Mouse (Mus musculus): ENCODE measurements around the gene Atic. TPM values are rescaled to one million over a fixed set of nuclear protein-coding genes. Genes with fewer than 3 reads are reported as not detected.
A peak's percentile ranks its signal among the peaks of the same experiment; 100 is the strongest.

Atic gene
- polyA plus RNA-seq (2014; fragmentation: Nextera tagmentation; extraction: Ambion mirVana), result 41.4 and 43.0 TPM in 2 replicates

DNA sequence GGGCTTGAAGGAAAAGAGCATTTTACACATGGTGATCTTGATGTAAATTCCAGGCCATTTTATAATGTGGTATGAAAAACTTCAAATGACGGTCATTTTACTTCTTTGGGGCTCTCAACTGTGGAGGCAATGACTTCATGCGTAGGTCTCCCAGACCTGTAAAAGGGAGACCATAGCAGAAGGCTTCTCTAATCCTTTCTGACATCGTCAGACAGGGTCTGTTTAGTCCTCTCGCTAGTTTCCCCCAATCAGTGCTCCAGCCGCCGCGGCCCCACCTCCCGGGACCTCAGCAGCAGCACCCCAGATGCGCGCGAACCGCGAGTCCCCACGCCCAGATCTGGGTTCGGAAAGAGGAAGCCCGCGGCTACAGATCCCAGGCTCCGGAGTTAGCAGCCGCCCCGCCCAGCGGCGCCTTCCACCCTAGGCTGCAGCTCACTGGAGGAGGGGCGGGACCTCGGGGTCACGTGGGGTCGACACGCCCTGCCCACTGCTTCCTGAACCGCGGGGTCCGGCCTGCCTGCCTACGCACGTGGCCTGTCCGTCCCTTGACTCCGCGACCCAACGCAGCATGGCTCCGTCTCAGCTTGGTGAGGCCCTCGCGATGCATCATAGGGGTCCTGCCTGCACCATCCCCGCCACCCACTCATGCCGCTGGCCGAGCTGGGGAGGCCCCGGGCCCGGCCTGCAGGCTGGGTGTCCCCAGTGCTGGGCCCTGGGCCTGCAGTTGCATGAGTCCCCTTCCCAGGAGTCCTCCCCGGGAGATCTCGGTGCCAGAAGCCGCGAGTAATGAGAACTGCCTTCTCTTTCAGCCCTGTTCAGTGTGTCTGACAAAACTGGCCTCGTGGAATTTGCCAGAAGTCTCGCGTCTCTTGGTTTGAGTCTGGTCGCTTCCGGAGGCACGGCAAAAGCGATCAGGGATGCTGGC, at the start of gene Atic:
TSS of gene Atic (plus strand) at position 463 of the 925 bp plus-strand sequence.
- Histone ChIP-seq H3K9ac (ENCODE audit: low read length) (peak within 1 kb of the TSS; percentile 76), H3K4me2 (ENCODE audit: low read length) (peak within 1 kb of the TSS; percentile 91), H3K4me1 (ENCODE audit: control insufficient read depth, insufficient read depth, low read length) (peaks cover 7% of the 10 kb centered on the region; the same call in 1 of the 2 replicates), H3K9me3 (replicated peaks; ENCODE audit: control insufficient read depth, low read length) (no peaks in the 10 kb centered on the region; the same call in 1 of the 2 replicates), H3K36me3 (ENCODE audit: control insufficient read depth, insufficient read depth, low read length) (peaks cover 15% of the 10 kb centered on the region; the same call in 1 of the 2 replicates), H3K27ac (ENCODE audit: low read depth, low read length) (peak within 1 kb of the TSS; percentile 44; the same call in 1 of the 2 replicates), H3K4me3 (ENCODE audit: low read depth, low read length) (peak within 1 kb of the TSS; percentile 55), H3K27me3 (replicated peaks; ENCODE audit: control insufficient read depth, insufficient read depth, low read length) (no peaks in the 10 kb centered on the region)
- ATAC-seq (peak; percentile 99), DNase-seq (ENCODE audit: low spot score) (peak; percentile 91)
- under 1% methylated on average over 52 of the region's 55 CpGs for WGBS

DNA sequence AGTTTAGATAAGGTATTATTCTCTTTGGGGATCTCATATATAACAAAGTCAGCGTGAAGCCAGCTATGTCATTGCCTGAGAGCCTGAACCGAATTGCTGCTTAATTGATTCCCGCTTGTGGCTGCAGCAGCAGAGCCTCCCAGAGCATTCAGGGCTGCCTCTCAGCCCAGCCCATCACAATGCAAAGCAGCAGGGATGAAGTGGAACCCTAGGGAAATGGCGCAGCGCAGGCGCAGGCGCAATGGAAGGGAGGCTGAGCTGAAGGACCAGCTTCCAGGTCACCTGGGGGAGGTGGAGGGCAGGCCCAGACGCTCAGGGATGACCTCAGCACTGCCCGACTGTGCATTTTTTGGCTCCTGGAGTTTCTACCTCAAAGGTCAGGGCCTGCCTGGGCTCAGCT, 49.7 kb upstream of the Atic start:
- no peak overlapping the region for H3K27ac ChIP-seq (ENCODE audit: low read depth, low read length)
- H3K4me1 ChIP-seq (ENCODE audit: control insufficient read depth, insufficient read depth, low read length), result peaks cover 4% of the 10 kb centered on the region; the same call in 1 of the 2 replicates
- no peak overlapping the region for H3K9ac ChIP-seq (ENCODE audit: low read length)
- WGBS, result 4% methylated on average over 9 of the region's 9 CpGs
- no peak overlapping the region for H3K4me3 ChIP-seq (ENCODE audit: low read depth, low read length)
- DNase-seq (ENCODE audit: low spot score) (peak; percentile 64), ATAC-seq (peak; percentile 81)
- no peaks in the 10 kb centered on the region for H3K27me3 ChIP-seq (replicated peaks; ENCODE audit: control insufficient read depth, insufficient read depth, low read length)
- no peaks in the 10 kb centered on the region for H3K36me3 ChIP-seq (ENCODE audit: control insufficient read depth, insufficient read depth, low read length)
- H3K9me3 ChIP-seq (replicated peaks; ENCODE audit: control insufficient read depth, low read length), result no peaks in the 10 kb centered on the region
- H3K4me2 ChIP-seq (ENCODE audit: low read length), result peak overlapping the region; percentile 12; the same call in 1 of the 2 replicates

DNA sequence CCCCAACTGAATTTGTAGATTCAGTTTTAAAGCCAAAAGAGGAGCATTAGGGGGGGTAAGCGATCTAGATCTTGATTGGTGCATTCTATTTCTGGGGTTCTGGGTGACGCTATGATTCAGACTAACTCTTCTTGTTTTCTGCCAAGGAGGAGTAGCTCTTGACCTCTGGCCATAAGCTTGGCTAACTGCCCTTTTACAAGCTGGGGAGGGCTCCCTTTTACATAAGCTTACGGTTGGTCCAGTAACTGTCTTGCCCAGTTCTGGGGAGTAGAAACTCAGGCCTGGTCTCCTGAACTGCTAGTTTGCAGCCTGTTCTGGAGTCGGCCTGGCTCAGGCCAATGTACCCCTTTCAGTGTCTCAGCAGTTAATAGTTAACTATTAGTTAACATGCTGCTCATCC, 41.9 kb upstream of the Atic start:
- Histone ChIP-seq H3K4me2 (ENCODE audit: low read length) (no peak overlapping the region), H3K9ac (ENCODE audit: low read length) (no peak overlapping the region), H3K4me1 (ENCODE audit: control insufficient read depth, insufficient read depth, low read length) (no peaks in the 10 kb centered on the region), H3K9me3 (replicated peaks; ENCODE audit: control insufficient read depth, low read length) (no peaks in the 10 kb centered on the region), H3K4me3 (ENCODE audit: low read depth, low read length) (no peak overlapping the region), H3K36me3 (ENCODE audit: control insufficient read depth, insufficient read depth, low read length) (no peaks in the 10 kb centered on the region), H3K27ac (ENCODE audit: low read depth, low read length) (no peak overlapping the region), H3K27me3 (replicated peaks; ENCODE audit: control insufficient read depth, insufficient read depth, low read length) (no peaks in the 10 kb centered on the region)
- 88% methylated on average over 4 of the region's 4 CpGs for WGBS
- DNase-seq (ENCODE audit: low spot score) (no peak), ATAC-seq (no peak)

DNA sequence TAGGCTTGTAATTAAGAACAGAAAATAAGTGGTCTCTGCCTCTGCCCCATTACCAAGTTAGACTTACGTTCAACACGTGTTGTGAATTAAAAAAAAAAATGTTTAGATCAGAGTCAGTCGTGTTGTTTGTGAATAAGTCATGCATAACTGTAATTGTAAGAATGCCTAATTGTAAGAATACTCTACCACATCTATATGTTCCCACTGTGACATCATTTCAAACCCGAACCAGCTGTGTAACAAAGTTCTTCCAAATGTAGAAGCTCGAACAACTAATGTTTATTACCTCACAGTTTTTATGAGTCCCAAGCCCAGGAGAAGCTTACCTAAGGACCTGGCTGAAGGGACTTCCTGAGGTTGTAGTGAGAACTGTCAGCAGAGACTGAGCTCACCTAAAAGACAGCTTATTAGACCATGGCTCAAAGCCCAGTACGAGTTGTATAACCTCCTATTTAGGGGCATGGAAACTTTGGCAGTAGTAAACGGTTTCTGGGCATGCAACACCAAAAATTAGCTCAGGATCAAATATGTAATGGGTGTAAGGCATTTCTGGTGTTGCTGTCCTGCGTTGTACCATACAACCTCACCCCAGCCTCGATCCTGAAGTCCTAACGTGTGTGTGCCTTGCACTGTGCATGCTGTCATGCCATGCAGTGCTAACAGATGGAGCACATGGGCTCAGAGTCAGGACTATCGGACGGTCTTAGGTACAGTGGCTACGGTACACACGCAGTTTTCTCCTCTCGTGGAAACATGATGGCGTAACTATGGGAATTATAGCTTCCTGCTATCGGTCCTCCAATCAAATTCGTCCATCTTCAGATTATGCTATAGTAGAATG, 27.9 kb upstream of the Atic start:
- no peak overlapping the region for H3K4me3 ChIP-seq (ENCODE audit: low read depth, low read length)
- DNase-seq (ENCODE audit: low spot score), result no peak
- no peaks in the 10 kb centered on the region for H3K9me3 ChIP-seq (replicated peaks; ENCODE audit: control insufficient read depth, low read length)
- no peak overlapping the region for H3K4me2 ChIP-seq (ENCODE audit: low read length)
- ATAC-seq, result no peak
- no peak overlapping the region for H3K9ac ChIP-seq (ENCODE audit: low read length)
- no peaks in the 10 kb centered on the region for H3K4me1 ChIP-seq (ENCODE audit: control insufficient read depth, insufficient read depth, low read length)
- no peak overlapping the region for H3K27ac ChIP-seq (ENCODE audit: low read depth, low read length)
- H3K27me3 ChIP-seq (replicated peaks; ENCODE audit: control insufficient read depth, insufficient read depth, low read length), result no peaks in the 10 kb centered on the region
- WGBS, result 84% methylated on average over 18 of the region's 18 CpGs
- H3K36me3 ChIP-seq (ENCODE audit: control insufficient read depth, insufficient read depth, low read length), result no peaks in the 10 kb centered on the region

DNA sequence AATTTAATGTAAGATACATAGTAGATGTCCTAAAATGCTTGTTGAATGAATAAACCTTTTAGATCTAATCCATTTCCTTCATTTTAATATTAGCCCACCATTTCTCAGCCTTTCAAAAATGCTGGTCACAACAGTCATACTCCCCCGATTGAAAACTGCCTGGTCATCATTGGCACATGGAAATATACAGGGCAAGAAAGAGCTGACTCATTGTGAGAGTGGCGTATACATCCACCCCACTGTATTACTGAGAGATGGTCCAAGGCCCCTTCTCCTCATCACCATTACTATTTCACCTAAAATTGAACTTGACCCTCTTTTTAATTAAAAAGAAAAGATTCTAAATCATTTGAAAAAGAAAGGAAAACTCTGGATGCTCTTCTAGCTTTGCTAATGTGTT, 26.2 kb upstream of the Atic start:
- Histone ChIP-seq H3K36me3 (ENCODE audit: control insufficient read depth, insufficient read depth, low read length) (no peaks in the 10 kb centered on the region), H3K4me2 (ENCODE audit: low read length) (no peak overlapping the region), H3K27me3 (replicated peaks; ENCODE audit: control insufficient read depth, insufficient read depth, low read length) (no peaks in the 10 kb centered on the region), H3K9me3 (replicated peaks; ENCODE audit: control insufficient read depth, low read length) (no peaks in the 10 kb centered on the region), H3K9ac (ENCODE audit: low read length) (no peak overlapping the region), H3K27ac (ENCODE audit: low read depth, low read length) (no peak overlapping the region), H3K4me3 (ENCODE audit: low read depth, low read length) (no peak overlapping the region), H3K4me1 (ENCODE audit: control insufficient read depth, insufficient read depth, low read length) (no peaks in the 10 kb centered on the region)
- no peak for DNase-seq (ENCODE audit: low spot score)
- no peak for ATAC-seq
- WGBS, result 79% methylated on average over 2 of the region's 2 CpGs

DNA sequence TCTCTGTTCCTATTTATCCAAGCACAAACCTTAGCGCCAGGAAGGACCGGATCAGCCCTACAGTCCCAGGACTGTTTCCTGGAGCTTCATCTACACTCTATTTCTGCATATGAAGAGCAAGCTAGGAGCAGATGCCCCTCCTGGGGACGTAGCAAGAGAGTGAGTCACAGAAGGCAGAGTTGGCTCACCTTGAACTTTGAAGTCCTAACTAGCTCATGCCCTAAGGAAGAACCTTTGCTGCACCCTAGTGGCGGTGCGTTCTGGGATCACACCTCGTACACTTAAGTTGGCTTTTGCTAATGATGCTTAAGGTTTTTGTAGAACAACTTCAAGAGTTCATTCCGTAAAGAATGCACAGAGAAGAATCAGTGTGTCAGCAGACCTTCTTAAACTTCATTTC, 25.3 kb upstream of the Atic start:
- no peak overlapping the region for H3K27ac ChIP-seq (ENCODE audit: low read depth, low read length)
- no peak overlapping the region for H3K4me2 ChIP-seq (ENCODE audit: low read length)
- no peak overlapping the region for H3K9ac ChIP-seq (ENCODE audit: low read length)
- peak; percentile 53 for DNase-seq (ENCODE audit: low spot score)
- H3K4me1 ChIP-seq (ENCODE audit: control insufficient read depth, insufficient read depth, low read length), result no peaks in the 10 kb centered on the region
- ATAC-seq, result no peak
- H3K27me3 ChIP-seq (replicated peaks; ENCODE audit: control insufficient read depth, insufficient read depth, low read length), result no peaks in the 10 kb centered on the region
- no peaks in the 10 kb centered on the region for H3K9me3 ChIP-seq (replicated peaks; ENCODE audit: control insufficient read depth, low read length)
- 20% methylated on average over 7 of the region's 7 CpGs for WGBS
- H3K4me3 ChIP-seq (ENCODE audit: low read depth, low read length), result no peak overlapping the region
- H3K36me3 ChIP-seq (ENCODE audit: control insufficient read depth, insufficient read depth, low read length), result no peaks in the 10 kb centered on the region

DNA sequence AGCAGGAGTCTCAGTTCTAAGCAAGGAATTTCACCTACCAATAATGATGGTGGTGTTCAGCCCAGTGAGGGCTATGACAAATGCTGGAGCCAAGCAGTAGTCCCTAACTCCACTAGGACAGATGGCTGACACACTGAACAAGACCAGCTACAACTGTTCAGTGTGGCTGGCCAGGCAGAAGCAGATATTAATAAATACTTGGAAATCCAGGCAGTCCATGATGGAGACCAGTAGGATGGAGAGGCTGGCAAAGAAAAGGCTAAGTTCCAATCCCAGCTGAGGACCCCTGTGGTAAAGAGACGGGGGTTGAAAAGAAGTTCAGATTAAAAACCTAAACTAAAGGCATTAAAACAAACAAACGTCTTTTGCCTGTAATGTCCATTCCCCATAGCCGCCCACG, 17.3 kb upstream of the Atic start:
- no peak for ATAC-seq
- H3K4me1 ChIP-seq (ENCODE audit: control insufficient read depth, insufficient read depth, low read length), result no peaks in the 10 kb centered on the region
- 92% methylated on average over 4 of the region's 4 CpGs for WGBS
- no peak overlapping the region for H3K27ac ChIP-seq (ENCODE audit: low read depth, low read length)
- DNase-seq (ENCODE audit: low spot score), result no peak
- no peak overlapping the region for H3K9ac ChIP-seq (ENCODE audit: low read length)
- H3K4me2 ChIP-seq (ENCODE audit: low read length), result no peak overlapping the region
- no peak overlapping the region for H3K4me3 ChIP-seq (ENCODE audit: low read depth, low read length)
- H3K27me3 ChIP-seq (replicated peaks; ENCODE audit: control insufficient read depth, insufficient read depth, low read length), result no peaks in the 10 kb centered on the region
- H3K9me3 ChIP-seq (replicated peaks; ENCODE audit: control insufficient read depth, low read length), result no peaks in the 10 kb centered on the region
- H3K36me3 ChIP-seq (ENCODE audit: control insufficient read depth, insufficient read depth, low read length), result no peaks in the 10 kb centered on the region

DNA sequence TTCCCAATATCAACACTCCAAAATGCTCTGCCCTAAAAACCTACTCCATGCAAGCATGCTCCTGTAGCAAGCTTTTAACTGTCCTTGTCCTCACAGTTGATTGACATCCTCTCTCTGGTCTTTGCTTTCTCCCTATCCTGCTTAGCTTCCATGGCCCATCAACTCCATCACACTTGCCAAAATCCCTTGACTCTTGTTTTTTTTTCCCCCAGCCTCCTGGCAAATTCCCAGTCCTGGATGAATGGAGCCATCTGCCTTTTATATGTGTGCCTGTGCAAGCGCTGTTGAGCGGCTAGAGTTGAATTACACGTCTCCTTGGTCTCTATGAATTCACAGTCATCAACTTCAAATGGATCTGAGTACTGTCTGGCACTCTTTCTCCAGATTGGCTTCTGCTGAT, 16.5 kb upstream of the Atic start:
- Histone ChIP-seq H3K27me3 (replicated peaks; ENCODE audit: control insufficient read depth, insufficient read depth, low read length) (no peaks in the 10 kb centered on the region), H3K27ac (ENCODE audit: low read depth, low read length) (no peak overlapping the region), H3K4me2 (ENCODE audit: low read length) (no peak overlapping the region), H3K9ac (ENCODE audit: low read length) (no peak overlapping the region), H3K36me3 (ENCODE audit: control insufficient read depth, insufficient read depth, low read length) (no peaks in the 10 kb centered on the region), H3K4me1 (ENCODE audit: control insufficient read depth, insufficient read depth, low read length) (no peaks in the 10 kb centered on the region), H3K9me3 (replicated peaks; ENCODE audit: control insufficient read depth, low read length) (no peaks in the 10 kb centered on the region), H3K4me3 (ENCODE audit: low read depth, low read length) (no peak overlapping the region)
- WGBS, result 62% methylated on average over 3 of the region's 3 CpGs
- 0 out of 2 replicates have a peak, but pooled peaks have one; percentile 20 for ATAC-seq
- DNase-seq (ENCODE audit: low spot score), result peak; percentile 49

Measured in forebrain, embryonic 14.5 days (tissue).